Mouse (Mus musculus) ovary, postnatal 14 days (tissue): ENCODE data around the gene Fuom.

Source experiments
- DNase-seq: peaks from one replicate; pipeline ENCODE4 v3.0.0; 2022; ENCODE audit warnings: low spot score

The Fuom gene

GRCm38 (mm10) chr7:140057413-140058407, 44.5 kb downstream of the Fuom start:
- DNase-seq = no peak

GRCm38 (mm10) chr7:140054124-140054523, 48.1 kb downstream of the Fuom start:
- DNase-seq = no peak

- DNase-seq = no peak
These were observed 53.0 kb downstream of the Fuom start for GRCm38 (mm10) chr7:140049115-140049689.

- no peak for DNase-seq
These were observed 53.7 kb downstream of the Fuom start, which contains the start of gene Msx3 for GRCm38 (mm10) chr7:140048361-140049114. Gene Msx3, minus strand, starts transcription at chr7:140049089.

GRCm38 (mm10) chr7:140047811-140048311, 54.4 kb downstream of the Fuom start:
- no peak for DNase-seq
